Mouse (Mus musculus) kidney, postnatal 14 days (tissue): ENCODE results near the gene Mon2.
"Not testable (repeated sequence)": the region's sequence is repeated elsewhere in the genome, so short reads cannot be mapped to it uniquely, and the experiment has no call there.

Source experiments
- DNase-seq: peaks from one replicate; pipeline ENCODE4 v3.0.0; 2022; ENCODE audit warnings: mixed read lengths

The Mon2 gene

GRCm38 (mm10) chr10:123056463-123056862, 19.8 kb downstream of the Mon2 start:
- no peak for DNase-seq

GRCm38 (mm10) chr10:123055205-123056000, 20.9 kb downstream of the Mon2 start:
- DNase-seq: no peak

GRCm38 (mm10) chr10:123053557-123053956, 22.7 kb downstream of the Mon2 start:
- DNase-seq: no peak

DNA sequence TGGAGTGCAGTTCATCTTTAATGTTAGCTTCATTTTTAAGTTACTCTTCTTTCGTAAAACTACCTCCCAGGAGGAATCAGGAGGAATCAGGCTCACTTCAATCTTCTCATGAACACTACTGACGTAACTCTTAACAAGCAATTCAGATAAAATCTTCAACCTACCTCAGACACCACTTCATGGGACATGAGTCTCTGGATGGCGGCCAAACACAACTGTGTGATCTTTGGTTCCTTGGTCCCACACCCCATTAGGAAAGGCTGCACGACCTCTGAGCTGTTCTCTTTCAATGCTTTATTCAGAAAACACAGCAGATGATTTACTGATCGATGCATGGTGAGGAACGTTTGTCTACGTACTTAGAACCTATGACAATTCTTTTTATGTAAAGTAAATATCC, 24.3 kb downstream of the Mon2 start:
- DNase-seq: peak; percentile 41

DNA sequence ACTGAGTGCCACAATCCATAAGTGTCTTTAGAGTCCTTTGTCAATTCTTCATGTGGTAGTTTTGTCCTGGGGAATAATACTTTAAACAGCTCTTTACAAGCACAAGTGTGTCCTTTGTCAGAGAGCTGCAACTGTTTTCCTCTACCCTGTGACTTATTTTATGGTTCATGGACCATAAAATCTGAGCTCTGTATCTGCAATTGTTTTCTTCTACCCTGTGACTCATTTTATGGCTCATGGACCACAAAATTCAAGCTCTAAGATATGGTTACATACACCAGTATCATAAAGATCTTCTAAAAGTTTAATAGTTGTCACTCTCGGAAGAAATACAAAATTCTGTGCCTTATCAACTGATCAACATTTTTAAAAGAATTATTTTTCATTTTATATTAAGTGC, 27.6 kb downstream of the Mon2 start:
- DNase-seq: no peak

DNA sequence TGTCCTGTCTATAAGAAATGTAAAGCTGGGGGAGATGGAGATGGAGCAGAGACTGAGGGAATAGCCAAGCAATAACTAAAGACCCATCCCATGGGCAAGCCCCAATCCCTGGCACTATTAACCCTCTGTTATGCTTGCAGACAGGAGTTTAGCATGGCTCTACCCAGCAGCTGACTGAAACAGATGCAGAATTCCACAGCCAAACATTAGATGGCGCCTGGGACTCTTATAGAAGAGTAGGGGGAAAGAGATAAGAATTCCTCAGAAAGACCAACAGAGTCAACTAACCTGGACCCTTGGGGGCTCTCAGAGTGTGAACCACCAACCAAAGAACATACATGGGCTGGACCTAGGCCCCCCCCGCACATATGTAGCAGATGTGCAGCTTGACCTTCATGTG, 36.4 kb downstream of the Mon2 start:
- no peak for DNase-seq

GRCm38 (mm10) chr10:123032078-123032646, 44.1 kb downstream of the Mon2 start:
- no peak for DNase-seq

DNA sequence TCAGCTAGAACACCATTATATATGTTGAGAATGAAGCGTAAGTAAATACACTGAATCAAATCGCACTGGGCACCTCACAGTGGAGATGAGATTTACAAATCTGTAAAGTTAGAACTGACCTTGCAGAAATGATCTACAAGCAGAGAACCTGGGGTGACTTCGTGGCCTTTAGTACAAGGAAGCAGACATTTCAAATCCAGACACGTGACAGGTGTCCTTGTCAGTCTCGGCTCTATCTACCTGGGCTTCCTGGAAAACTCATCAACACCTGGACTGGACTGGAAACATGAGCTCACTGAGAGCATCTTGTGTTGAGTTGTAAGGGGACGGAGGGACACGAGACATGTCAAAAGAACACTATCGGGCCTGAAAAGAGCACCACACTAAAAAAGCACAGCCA, 44.9 kb downstream of the Mon2 start:
- no peak for DNase-seq

DNA sequence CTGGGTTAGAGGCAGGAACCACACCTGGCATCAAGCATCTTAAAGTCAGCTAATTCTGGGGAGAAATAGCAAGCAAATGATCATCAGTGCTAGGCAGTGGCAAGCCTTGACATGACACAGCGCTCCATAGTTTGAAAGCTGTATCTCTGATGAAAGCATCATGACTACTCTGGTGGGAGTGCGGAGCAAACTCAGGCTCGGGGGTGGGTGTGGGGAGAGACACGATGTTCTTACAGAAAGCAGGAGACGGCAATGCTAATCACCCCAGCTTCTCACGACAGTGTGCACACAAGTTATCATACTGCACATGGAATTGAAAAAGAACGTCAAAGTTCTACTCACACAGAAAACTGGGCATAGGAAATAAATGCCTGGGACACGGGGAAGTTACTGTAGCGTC, 45.7 kb downstream of the Mon2 start:
- DNase-seq: no peak

- DNase-seq: no peak
Measured at GRCm38 (mm10) chr10:123028949-123029348, 47.4 kb downstream of the Mon2 start.

GRCm38 (mm10) chr10:123026736-123027135, 49.6 kb downstream of the Mon2 start:
- not testable (repeated sequence) for DNase-seq

DNA sequence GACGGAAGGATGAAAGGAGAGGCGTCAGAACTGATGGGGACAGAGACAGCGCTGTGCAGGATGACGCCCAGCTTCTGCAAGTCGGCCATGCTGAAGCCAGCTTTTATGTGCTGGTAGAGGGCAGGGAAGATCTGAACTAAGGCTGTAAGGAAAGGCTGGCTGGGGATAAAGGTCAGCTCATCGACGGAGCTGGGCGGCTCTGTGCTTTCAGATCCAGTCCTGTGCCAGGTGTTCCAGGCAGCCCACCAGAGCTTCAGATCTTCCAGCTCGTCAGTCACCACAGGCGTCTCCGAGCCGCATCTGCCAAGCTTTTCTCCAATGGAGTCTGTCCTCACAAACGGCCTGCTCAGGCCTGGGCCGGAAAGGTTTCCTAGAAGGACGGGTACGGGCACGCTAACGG, 62.9 kb downstream of the Mon2 start:
- DNase-seq: no peak

GRCm38 (mm10) chr10:123011421-123011820, 64.9 kb downstream of the Mon2 start:
- no peak for DNase-seq

DNA sequence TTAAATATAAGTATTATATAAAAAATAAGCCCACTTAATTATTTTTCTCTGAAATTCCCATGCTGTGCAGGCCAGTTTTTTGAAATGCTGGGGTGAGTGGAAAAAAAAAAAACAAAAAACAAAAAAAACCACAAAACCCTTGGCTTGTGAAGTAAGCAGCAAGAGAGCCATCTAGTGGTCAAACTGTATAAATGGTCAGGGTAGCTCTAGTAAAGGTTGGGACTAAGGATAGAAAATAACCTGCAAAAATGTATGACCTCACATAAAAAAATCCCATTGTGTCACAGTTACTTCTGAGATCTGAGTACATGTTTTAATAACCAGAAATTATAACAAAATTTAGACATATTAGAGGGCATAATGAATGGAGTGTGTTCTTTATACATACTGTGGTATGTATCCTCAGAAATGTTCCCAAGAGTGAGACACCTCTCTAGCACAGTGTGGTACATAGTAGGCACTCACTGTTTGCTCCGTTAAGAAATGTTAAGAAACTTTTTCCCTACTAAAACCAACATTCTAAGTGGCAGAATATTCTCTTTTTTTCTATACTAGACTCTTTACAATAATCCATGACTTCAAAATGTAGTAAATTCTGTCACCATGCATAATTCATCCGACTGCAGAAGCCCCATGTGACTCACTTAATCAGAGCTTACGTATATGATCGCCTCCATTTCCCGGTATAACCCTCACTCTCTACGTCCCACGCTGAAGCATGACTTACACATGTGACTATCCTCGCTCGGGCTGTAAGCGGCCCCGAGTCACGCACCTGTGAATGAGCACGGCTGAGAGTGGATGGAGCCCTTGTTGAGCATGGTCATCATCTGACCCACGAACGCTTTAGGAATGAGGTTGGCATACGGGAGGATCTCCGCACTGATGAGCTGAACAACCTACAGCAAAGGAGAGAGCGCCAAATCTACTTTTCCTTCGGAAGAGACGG, 70.8 kb downstream of the Mon2 start:
- no peak for DNase-seq

DNA sequence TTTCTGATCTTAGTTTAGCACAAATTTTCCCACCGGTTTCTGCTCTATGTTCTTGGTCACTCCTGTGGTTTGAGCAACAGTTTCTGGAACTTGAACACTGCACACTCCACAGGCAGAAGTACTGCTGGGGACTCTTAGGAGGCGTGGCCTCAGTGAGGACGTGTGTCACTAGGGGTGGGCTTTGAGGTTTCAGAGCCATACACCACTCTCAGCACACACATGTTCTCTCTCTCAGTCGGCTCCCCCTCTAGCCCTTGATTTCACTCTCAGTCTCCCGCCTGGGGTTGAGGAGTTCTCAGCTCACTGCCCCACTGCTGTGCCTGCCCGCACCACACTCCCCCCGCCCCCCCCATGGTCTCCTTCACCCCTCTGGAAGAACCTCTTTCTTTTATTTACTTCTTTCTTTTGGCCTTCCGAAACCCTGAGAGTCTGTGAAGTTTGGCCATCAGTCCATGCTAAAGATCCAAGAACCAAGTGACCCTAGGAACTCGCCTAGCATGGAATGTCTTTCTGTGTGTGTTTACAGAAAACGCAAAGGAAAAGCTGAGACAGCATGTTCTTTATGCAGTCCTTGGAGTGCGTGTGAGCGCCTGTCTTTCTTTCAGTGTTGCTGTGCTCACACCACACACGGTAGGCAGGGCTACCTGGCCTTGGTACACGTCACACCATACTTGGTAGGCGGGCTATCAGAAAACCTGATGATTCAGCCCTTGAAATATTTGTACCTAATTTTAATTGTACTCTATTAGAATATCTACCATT, 71.6 kb downstream of the Mon2 start:
- no peak for DNase-seq

DNA sequence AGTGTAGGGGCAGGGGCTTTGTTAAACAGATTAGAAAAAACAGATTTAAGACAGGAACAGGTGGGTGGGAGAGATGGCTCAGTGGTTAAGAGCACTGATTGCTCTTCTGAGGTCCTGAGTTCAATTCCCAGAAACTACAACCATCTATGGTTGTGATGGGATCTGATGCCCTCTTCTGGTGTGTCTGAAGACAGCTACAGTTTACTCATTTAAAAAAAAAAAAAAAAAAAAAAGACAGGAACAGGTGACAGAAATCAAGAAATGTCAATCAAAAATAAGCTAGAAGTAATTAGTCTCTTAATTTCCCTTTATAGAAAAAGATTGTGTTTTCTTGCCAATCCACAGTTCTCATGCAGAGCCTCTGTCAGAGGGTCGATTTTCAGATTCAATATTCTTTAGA, 74.3 kb downstream of the Mon2 start:
- no peak for DNase-seq

GRCm38 (mm10) chr10:123001363-123001762, 74.9 kb downstream of the Mon2 start:
- DNase-seq: no peak

- DNase-seq: no peak
Measured at GRCm38 (mm10) chr10:122999356-122999755, 76.9 kb downstream of the Mon2 start.

DNA sequence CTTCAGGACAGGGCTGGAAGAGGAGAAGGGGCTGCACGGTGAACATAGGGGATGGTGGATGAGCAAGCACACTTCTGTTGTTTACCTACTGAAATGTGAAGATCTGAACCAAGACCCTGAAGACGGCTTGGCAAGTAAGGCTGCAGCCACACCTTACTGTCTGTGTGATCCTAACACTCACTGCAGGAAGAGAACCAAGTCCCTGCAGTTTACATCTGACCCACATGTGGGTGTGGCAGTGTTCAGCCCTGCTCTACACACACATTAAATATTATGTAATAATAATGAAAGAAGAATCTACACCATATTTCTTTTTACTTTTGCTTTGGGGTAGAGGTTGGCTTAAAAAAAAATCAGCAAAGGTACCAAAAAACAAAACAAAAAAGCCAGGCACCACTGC, 78.5 kb downstream of the Mon2 start:
- DNase-seq: no peak

- peak; percentile 32 for DNase-seq
Measured at GRCm38 (mm10) chr10:122994402-122995107, 81.8 kb downstream of the Mon2 start.

GRCm38 (mm10) chr10:122991648-122992047, 84.7 kb downstream of the Mon2 start:
- no peak for DNase-seq

GRCm38 (mm10) chr10:122991053-122991452, 85.3 kb downstream of the Mon2 start:
- DNase-seq: no peak
